Mouse (Mus musculus): ENCODE results near the gene Rora.

DNA sequence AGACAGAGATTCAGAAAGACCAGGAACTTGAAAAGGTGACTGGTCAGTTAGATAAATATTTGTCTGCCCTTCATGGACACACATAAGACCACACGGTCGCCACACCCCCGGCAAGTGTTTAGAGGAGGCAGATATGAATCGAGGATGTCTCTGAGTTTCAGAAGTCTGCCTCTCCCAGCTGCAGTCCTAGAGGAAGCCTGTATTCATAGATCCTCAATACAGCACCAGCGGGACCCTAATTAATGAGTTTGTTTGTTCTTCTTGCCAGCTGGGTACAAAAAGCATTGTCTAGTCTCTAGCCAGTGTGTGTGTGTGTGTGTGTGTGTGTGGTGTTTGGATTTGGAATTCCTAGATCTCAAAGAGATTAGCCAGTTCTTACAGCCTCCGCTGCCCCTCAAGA, 228.3 kb downstream of the Rora start:
- TF ChIP-seq POLR2A (IDR thresholded peaks at IDR 0.05; ENCODE audit: borderline replicate concordance, control insufficient read depth, low read depth, low read length) (no peak), CTCF (IDR thresholded peaks at IDR 0.05; ENCODE audit: control insufficient read depth, insufficient read depth, low read length) (no peak)
